Mouse (Mus musculus) frontal cortex, adult 2 months (tissue): ENCODE measurements around the gene Skil. TPM values are rescaled to one million over a fixed set of nuclear protein-coding genes. Genes with fewer than 3 reads are reported as not detected.
A peak's percentile ranks its signal among the peaks of the same experiment; 100 is the strongest.
"Not testable (repeated sequence)": the region's sequence is repeated elsewhere in the genome, so short reads cannot be mapped to it uniquely, and the experiment has no call there.

Source experiments
- DNase-seq, 2 experiments: peaks; one replicate each; pipeline ENCODE4 v3.0.0; 2022; ENCODE audit warnings: low spot score in 1 of 2; ENCODE audit errors: extremely low spot score in 1 of 2
- polyA plus RNA-seq: library from polyadenylated mRNA; depleted of rRNA; stranded (reverse); fragments of >200 nt; gene quantifications from 2 replicates; pipeline ENCODE4 v1.2.3, GENCODE M21; 2012

Skil gene
- polyA plus RNA-seq, 1 experiment, result 20.0 TPM

GRCm38 (mm10) chr3:31123098-31123497 lies 28.2 kb downstream of the Skil start:
- no peak for DNase-seq

GRCm38 (mm10) chr3:31126303-31126702 lies 31.4 kb downstream of the Skil start:
- DNase-seq, result no peak

GRCm38 (mm10) chr3:31126848-31127247 lies 32.0 kb downstream of the Skil start:
- DNase-seq, result no peak

- no peak for DNase-seq
Measured at GRCm38 (mm10) chr3:31129766-31130165, 34.9 kb downstream of the Skil start.

GRCm38 (mm10) chr3:31133664-31134063 lies 38.8 kb downstream of the Skil start:
- DNase-seq, result no peak

- no peak for DNase-seq
Measured at GRCm38 (mm10) chr3:31134246-31134645, 39.4 kb downstream of the Skil start.

GRCm38 (mm10) chr3:31134696-31135095 lies 39.8 kb downstream of the Skil start:
- DNase-seq, result no peak

- DNase-seq, result not testable (repeated sequence)
Measured at GRCm38 (mm10) chr3:31136591-31136990, 41.7 kb downstream of the Skil start.

GRCm38 (mm10) chr3:31138454-31139424 lies 43.9 kb downstream of the Skil start:
- peak; percentile 35 to 92 for DNase-seq

GRCm38 (mm10) chr3:31141621-31142020 lies 46.8 kb downstream of the Skil start:
- no peak for DNase-seq

GRCm38 (mm10) chr3:31145222-31145621 lies 50.4 kb downstream of the Skil start:
- DNase-seq, result not testable (repeated sequence)

- DNase-seq, result peak; percentile 53 to 95
Measured at GRCm38 (mm10) chr3:31145641-31146290, 50.9 kb downstream of the Skil start.

- DNase-seq, result no peak
Measured at GRCm38 (mm10) chr3:31148595-31148994, 53.7 kb downstream of the Skil start.

- DNase-seq, result peak in 1 of 2 experiments; percentile 42
Measured at GRCm38 (mm10) chr3:31149706-31150105, 54.8 kb downstream of the Skil start, which contains the start of gene Cldn11. TSS of gene Cldn11 (plus strand) at chr3:31149920.

GRCm38 (mm10) chr3:31152108-31152507 lies 57.2 kb downstream of the Skil start:
- DNase-seq, result peak in 1 of 2 experiments; percentile 31

- no peak for DNase-seq
Measured at GRCm38 (mm10) chr3:31156126-31156525, 61.3 kb downstream of the Skil start.

GRCm38 (mm10) chr3:31157776-31158175 lies 62.9 kb downstream of the Skil start:
- no peak for DNase-seq

GRCm38 (mm10) chr3:31160046-31160445 lies 65.2 kb downstream of the Skil start:
- DNase-seq, result no peak

GRCm38 (mm10) chr3:31161336-31161735 lies 66.5 kb downstream of the Skil start:
- DNase-seq, result no peak

- DNase-seq, result no peak
Measured at GRCm38 (mm10) chr3:31162860-31163259, 68.0 kb downstream of the Skil start.

GRCm38 (mm10) chr3:31165803-31166202 lies 70.9 kb downstream of the Skil start:
- no peak for DNase-seq
